Mouse (Mus musculus) embryo, embryonic 9.5 days (tissue): Measurements from ENCODE around the gene Ggta1.
"Not testable (repeated sequence)": the region's sequence is repeated elsewhere in the genome, so short reads cannot be mapped to it uniquely, and the experiment has no call there.

Experiments
- DNase-seq: peaks from one replicate; pipeline ENCODE4 v3.0.0-alpha.2; 2017; ENCODE audit errors: extremely low spot score

The Ggta1 gene

DNA sequence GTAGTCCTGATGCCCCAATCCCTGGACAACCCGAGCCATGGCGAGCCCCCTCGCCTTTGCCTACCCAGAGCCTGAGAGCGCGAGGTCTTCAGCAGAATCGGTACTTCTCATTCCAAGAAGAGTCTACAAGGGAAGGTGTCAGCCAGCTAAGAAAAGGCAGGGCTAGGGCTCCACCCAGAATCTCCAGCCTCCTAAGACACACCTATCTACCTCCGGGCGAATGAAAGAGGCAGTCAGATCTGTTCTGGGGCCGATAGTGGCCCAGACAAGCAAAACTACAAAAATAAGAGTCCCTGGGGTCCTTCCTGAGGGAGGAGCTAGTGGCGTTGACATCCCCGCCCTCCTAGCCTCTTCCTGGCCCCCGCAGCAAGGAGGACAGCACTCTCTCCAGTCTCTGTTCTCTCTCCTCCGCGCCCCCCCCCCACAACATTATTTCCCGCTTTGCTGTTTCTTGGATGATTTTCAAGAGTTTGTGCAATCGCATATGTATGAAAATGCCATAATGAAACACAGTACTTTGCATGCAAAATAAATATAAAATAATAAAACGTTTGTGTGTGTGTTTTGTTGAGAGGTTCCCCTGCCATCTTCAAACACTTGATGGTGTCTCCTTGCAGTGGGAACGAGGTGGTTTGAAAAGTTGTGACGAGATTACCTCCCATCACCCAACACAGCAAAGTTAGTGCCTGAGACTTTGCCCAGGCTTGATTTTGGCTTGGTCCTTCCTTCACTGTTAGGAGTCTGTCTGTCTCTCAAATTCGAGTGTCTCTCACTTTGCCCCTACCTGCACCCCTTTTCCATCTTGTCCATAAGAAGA, 1.7 kb downstream of the Ggta1 start:
- DNase-seq: peak; percentile 60

GRCm38 (mm10) chr2:35460378-35460880, 2.6 kb downstream of the Ggta1 start:
- DNase-seq: no peak

- no peak for DNase-seq
Observed at GRCm38 (mm10) chr2:35459316-35459715, 3.7 kb downstream of the Ggta1 start.

- no peak for DNase-seq
Observed at GRCm38 (mm10) chr2:35458421-35458820, 4.6 kb downstream of the Ggta1 start.

- no peak for DNase-seq
Observed at GRCm38 (mm10) chr2:35453736-35454135, 9.3 kb downstream of the Ggta1 start.

DNA sequence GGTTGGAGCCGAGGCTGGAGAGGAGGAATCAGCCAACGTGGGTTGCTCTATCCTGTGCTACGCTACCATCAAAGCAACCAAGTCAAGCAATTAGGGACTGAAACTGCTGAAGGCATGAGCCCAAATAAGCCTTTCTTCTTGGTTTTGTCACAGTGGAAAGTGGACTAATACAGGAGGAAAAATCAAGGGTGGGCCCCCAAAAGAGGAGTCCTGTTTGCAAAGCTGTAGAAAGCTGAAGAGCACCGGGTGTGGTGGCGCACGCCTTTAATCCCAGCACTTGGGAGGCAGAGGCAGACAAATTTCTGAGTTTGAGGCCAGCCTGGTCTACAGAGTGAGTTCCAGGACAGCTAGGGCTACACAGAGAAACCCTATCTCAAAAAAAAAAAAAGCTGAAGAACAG, 10.3 kb downstream of the Ggta1 start:
- not testable (repeated sequence) for DNase-seq

DNA sequence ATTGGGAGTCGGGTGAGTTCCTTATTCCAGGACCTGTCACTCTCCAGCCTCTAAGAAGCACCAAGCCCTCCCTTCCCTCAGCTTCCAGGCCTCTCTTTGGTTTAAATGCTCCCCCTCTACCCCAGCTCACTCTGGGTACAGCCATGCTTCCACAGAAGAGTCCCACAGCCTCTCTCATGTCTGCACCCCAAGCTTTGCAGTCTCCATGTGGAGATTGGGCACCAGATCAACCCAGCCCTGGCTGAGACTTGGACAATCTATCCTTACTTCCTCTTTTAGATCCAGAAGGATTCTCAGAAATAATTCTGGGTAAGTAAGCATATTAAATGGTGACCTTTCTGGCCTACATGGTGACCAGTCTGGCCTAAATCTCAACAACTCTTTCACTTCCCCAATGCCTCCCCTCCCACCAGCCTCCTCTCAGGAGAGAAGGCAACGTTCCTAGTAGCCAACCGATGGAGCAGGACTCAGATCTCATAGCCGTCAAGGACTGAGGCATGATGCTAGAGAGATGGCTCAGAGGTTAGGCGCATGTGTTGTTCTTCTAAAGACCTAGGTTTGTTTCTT, 11.5 kb downstream of the Ggta1 start:
- no peak for DNase-seq

- no peak for DNase-seq
Observed at GRCm38 (mm10) chr2:35450856-35451255, 12.2 kb downstream of the Ggta1 start.

- no peak for DNase-seq
Observed at GRCm38 (mm10) chr2:35449687-35450622, 13.1 kb downstream of the Ggta1 start.

DNA sequence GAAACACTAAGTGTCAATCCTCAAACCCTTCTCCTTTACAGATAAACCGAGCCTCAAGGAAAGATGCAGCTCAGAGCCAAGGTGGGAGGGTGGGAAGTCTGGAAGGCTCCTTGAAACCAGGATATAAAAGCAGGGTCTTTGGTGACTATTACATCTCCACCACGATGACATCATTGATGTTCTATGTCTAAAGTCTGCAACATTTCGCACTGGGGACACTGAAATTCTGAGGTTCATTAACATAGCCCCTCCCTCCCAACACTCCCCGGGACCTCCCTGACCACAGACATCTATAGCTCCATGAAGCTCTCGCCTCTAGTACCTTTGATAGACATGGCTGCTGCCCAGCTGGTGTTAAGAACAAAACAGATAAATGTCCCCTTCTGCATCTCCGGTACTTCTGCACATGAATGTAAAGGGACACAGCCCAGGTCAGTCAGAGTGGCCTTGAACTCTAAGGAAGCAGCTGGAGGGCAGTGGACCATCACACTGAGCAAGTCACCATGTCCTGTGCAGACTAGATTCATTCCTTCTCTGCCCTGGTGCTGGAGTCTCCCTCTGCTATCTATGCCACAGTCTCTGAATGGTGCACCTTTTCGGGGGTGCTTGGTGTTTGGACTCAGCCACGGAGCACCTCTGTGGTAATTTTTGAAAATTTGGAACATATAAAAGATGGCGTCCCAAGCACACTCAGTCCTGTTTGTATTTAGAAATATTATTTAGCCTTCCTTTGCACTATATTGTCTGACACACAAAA, 13.9 kb downstream of the Ggta1 start:
- no peak for DNase-seq

GRCm38 (mm10) chr2:35448215-35448913, 14.7 kb downstream of the Ggta1 start:
- no peak for DNase-seq

DNA sequence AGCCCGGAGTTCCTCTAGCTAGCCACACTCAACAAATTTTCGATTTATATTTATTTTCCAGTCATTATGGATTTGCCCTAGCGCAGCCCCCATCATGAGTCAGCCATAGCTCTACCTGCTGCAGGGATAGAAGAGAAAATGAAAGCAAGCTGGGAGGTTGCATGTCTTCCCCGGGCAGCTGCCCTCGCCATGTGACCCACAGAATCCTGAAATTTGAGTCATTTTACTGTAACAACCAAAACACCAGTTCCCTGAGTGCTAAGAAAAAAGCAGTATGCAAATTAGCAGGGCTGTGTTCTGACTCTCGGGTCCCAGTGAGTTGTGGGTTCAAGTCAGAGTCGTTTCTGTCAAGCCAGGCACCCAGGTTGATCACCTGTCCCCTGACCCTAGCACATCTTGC, 15.6 kb downstream of the Ggta1 start:
- no peak for DNase-seq

DNA sequence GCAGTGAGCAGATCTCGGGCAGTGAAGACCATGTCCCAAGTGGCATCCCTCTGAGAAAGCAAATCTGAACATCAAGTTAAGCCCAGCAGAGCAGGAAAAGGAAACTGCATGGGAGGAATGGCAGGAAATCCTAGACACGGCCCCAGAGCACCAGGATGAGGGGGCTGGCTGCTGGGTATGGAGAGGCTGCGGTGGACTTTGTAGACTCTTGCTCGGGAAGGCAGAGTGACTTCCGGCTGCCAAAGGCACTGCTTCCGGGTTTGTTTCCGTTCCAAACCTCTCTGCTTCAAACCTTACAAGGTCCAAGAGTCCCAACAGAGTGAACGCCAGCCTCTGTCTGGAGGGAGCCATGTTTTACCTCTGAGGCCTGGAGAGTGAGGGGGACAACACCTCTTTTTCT, 16.2 kb downstream of the Ggta1 start:
- DNase-seq: no peak

DNA sequence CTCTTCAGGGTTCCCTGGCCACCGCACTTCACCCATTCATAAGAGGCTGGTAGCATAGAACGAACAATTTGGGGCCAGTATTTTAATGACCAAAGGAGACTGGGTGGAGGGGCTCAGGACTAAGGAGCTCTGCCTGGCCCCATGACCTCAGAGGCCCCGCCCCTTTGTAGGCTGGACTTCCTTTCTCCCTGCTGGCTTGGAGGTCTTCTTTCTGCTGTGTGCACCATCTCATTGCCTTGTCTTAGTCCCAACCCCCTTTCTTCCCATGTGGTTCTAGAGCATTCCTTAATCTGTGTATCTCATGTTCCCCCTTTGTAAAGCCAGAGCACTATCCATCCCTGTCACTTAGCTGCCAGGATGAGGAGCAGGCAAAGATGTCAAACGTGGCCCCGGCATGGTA, 16.7 kb downstream of the Ggta1 start:
- no peak for DNase-seq

DNA sequence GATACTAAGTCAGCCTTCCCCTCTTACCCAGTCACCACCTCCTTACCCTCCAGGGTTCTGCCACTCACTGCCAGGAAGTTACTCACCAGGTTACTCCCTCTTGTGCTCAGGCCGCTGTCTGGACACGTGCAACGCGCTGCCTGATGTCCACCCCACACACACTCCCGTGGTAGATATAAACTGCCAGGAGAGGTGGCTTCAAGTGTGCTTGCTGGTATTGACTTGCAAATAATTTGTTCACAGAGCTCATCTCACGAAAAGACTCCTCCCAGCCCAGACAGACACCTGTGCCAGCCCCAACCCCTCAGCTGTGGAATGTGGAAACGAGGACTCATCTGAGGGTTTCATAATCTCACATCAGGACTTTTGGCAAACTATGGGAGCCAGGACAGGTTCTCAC, 17.4 kb downstream of the Ggta1 start:
- DNase-seq: no peak

GRCm38 (mm10) chr2:35444764-35445262, 18.2 kb downstream of the Ggta1 start:
- no peak for DNase-seq

DNA sequence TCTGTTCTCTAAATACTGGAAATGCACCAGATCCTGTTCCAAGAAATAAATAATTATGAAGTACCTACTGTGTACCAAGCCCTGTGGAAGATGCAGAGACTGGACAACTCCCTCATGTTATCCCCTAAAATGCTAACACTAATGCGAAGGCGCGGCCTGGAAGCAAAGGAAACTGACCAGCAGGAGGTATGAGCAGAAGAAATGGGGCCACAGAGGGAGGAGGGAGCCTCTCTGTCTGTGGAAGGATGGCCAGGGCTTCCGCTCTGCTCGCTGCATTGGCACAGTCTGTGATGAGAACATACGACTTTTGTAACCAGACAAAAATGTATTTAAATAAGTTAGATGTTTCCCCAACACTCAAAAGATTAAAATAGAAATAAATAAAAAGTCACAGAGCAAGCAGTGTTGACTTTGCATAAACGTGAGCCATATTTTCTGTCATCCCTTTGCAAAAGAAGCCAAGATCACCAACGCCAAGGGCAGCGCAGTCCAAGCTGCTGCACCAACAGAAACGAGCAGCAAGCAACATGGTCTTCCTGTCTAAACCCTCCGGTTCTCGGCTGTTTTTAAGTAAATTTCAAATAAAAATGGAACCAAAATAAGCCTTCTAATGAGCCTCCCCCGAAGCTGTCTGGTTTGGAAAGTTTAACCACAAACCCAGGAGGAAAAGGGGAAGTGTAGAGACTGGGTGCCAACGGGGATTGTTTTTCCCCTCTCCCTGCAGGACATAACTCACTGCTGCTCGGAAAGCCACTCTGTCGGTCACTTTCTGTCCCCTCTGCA, 18.9 kb downstream of the Ggta1 start:
- DNase-seq: no peak

GRCm38 (mm10) chr2:35443325-35443724, 19.7 kb downstream of the Ggta1 start:
- DNase-seq: no peak

GRCm38 (mm10) chr2:35442079-35442478, 21.0 kb downstream of the Ggta1 start:
- DNase-seq: no peak

DNA sequence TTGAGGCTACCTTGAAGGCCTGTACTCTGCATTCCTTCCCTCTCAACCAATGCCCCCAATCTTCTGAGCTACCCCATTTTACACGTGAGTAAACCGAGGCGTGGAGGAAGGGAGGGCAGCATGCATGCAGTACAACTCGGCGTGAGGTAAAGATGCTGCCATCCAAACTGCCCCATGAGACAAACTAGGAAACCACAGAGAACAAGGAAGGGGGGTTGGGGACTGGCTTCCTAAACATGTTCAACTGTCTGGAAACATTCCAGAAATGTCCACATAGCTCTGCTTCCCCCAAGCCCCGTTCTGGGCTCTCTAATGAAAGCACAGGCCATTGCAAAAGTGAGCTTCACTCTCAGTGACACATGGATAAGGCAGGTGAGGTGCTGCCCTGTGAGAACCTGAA, 21.6 kb downstream of the Ggta1 start:
- DNase-seq: no peak
